Mouse (Mus musculus): Measurements from ENCODE around the gene Ankrd45.

DNA sequence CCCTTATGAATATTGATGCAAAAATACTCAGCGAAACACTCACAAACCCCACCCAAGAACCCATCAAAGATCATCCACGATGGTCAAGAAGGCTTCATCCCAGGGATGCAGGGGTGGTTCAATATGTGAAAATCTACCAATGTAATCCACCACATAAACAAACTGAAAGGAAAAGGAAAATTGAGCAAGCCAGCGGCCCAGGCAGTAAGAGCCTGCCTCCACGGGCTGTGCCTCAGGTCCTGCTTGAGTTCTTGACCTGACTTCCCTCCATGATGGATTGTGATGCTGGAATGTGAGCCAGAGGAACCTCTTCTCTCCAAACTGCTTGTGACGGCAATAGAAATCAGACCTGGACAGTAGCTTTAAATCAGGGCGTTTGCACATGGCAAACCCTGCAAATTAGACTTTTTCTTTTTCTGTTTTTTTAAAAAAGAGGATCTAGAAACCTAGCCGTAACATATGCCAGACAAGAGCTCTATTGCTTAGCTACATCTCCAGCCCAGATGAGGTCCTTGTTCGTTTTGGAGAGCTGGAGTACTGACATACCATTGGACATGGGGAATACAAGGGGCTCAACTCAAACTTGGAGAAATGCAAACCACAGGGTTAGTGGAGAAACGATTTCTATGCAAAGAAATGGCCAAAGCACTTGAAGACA, 47.9 kb downstream of the Ankrd45 start:
- TF ChIP-seq MYOG (IDR thresholded peaks at IDR 0.05; ENCODE audit: control insufficient read depth, extremely low read depth, insufficient read length) (no peak), CTCF (IDR thresholded peaks at IDR 0.05; ENCODE audit: control insufficient read depth, insufficient read depth, insufficient read length) (no peak), USF1 (IDR thresholded peaks at IDR 0.05; ENCODE audit: low read depth) (no peak), MAX (IDR thresholded peaks at IDR 0.05) (no peak), CEBPB (IDR thresholded peaks at IDR 0.05; ENCODE audit: low read depth) (no peak)

Measured in C2C12 (cell line).